Mouse (Mus musculus): ENCODE results near the gene Pp2d1.

The Pp2d1 gene

GRCm38 (mm10) chr17:53478066-53478857 lies 61.0 kb downstream of the Pp2d1 start:
- DNase-seq: peak; percentile 15

GRCm38 (mm10) chr17:53468697-53469096 lies 70.6 kb downstream of the Pp2d1 start:
- DNase-seq: no peak

DNA sequence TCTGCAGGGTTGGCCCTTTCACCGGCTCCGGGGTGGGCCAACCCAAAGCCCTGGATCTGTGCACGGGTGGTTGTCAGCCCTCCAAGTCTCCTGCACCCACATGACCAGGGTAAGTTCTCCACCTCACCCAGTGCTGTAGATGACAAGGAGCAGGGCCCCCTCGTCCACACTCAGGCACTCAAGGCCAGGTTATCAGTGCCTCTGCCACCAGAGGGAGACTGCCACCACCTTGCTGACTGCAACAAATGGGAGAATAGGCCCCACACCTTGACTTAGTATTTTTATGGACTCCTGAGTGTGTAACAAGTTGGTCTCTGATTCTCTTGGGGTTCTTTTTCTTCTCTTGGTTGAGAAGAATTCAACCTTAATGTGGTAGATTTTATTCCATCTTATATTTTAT lies 73.7 kb downstream of the Pp2d1 start:
- peak; percentile 8 for DNase-seq

GRCm38 (mm10) chr17:53463496-53463840 lies 75.8 kb downstream of the Pp2d1 start:
- no peak for DNase-seq

- peak; percentile 73 for DNase-seq
Measured at GRCm38 (mm10) chr17:53462603-53463495, 76.4 kb downstream of the Pp2d1 start, which contains the start of gene Efhb. Gene Efhb, minus strand, starts transcription at chr17:53463321.
